Mouse (Mus musculus): ENCODE measurements around the gene Arid1b.

Gene Arid1b

DNA sequence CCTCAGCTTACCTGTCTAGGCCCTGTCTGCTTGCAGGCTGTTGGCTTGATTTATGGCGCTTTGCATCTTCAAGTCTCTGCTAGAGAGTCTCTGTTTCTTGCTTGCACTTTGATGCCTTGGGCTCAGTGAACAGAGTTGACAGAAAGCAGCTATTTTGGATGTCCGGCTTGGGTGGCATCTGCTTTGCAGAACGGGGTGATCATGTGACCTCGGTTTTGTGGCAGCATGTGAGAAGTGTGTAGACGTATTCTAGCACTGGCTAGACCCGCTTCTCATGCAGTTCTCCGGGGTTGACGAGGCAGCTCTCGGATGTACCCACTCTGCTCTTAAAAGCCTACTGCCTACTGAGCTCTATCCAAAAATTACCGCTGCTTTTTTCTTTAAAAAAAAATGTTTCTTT, 22.9 kb downstream of the Arid1b start:
- no peak for DNase-seq (ENCODE audit: low spot score)

DNA sequence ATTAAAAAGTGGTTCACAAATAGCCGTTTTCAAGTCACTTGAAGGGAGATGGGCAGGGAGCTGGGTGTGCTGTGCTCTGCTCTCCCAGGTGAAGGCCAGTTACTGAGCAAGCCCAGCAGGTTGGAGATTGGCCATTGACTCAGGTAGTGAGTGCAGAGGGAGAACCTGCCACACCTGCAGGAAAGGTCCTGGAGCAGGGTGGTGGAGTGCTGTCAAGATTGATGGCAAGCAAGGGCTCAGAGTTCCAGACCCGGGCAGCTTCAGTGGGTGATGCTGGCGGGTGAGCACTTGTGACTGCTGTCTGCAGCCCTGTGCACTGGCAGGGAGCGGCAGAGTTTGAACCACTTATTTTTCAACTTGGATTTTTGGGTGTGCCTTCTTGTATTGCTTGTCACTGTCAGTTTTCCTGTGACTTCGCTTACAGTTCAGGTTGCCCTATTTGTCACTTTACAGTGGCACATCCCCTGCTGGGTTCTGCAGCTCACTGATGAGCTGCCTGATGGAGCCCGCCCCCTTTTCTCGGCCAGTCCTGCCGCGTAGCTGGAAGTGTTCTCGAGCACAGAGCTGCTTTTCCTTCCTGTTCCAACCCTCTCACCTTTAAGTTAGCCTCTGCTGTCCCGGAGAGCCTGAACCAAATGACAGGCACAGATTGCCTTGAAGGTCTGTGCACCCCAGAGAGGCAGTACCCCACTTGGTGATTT, 27.3 kb downstream of the Arid1b start:
- no peak for DNase-seq (ENCODE audit: low spot score)

DNA sequence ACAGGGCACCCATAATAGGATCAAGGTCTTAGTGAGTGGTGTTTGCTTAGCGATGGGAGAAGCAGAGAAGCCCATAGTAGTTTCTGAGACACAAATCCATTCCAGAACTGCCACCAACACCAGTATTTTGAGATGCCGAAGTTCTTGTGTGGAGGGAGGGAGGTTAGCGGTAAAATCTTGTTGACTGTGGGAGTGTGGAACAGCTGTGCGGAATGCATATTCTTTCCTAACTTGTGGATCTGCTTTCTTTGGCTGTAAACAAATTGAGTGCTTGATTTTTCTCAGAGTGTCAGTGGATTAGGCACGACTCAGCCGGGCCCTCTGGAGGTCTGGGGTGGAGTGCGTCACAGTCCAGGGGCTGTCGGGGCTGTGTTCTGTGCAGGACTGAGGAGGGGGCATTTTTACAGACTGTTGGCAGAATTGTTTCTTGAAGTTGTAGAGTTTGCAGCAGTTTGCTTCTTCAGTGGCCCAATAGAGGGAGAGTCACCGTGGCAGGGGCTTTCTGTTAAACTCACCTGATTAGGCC, 27.9 kb downstream of the Arid1b start:
- no peak for DNase-seq (ENCODE audit: low spot score)

DNA sequence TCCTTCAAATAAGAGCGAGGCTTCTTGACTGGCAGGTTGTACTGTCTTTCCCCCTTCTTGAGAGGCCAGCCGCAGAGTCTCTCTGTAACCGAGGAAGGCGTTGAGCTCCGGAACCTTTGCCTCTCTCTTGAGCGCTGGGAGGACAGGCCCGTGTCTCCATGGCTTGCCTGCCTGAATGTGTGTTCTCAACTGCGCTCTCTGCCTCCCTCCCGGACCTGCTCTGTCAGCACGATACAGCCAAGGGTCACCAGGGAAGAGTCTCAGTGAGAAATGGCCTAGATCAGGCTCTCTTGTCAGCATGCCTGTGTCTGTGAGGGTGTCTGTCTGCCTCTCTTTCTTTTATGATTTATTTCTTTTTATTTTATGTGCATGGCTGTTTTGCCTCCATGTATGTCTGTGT, 29.6 kb downstream of the Arid1b start:
- no peak for DNase-seq (ENCODE audit: low spot score)

DNA sequence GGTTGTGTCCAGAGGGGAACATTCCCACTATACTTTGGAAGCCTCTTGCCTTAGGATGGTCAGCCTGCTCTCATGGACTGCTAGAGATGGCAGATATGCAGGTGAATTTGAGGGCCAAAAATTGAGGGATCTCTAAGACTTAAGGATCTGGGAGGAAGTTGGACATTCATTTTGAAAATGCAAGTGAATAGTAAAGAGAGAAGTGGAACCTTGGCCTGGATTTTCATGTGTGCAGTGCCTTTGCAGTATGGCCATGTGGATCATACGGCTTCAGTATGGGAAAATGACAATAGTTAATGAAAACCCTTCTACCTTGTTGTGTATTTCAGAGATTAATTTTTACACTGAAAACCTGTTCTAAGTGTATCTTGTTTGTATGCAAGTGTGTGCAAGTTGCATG, 31.3 kb downstream of the Arid1b start:
- no peak for DNase-seq (ENCODE audit: low spot score)

GRCm38 (mm10) chr17:5026578-5026977, 32.4 kb downstream of the Arid1b start:
- no peak for DNase-seq (ENCODE audit: low spot score)

DNA sequence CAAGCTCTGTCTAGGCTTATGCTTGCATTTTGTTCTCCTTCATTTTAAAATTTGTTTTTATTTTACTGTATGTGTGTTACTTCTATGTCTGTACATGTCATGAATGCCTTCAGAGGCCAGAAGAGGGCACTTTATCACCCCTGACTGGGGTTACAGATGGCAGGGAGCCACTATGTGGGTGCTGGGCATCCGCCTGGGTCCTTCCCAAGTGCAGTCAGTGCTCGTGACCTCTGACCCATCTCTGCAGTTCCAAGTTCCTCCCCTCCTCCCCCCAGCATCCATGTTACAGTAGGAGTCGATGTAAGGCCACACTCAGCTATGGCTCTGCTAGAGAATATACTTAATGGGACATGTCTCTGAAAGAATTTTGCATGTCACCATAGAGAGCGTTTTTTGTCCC, 35.0 kb downstream of the Arid1b start:
- no peak for DNase-seq (ENCODE audit: low spot score)

DNA sequence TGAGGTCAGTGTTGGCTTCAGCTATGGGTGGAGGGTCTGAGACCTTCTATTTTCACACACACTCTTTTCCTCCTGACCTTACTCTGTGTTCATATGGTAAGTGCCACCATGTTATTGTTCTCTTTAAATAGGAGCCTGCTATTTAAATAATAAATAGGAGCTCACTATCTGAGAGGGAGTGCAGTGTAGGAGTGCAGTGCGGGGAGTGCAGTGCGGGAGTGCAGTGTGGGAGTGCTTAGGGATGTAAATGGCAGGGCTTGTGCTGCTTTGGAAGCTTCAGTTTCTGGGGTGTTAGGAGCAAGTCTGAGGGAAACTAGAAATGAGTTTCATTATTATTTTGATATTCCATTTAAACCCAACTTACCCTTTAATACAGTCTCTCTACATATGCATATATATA, 36.2 kb downstream of the Arid1b start:
- no peak for DNase-seq (ENCODE audit: low spot score)

- DNase-seq (ENCODE audit: low spot score), result no peak
Observed at GRCm38 (mm10) chr17:5033346-5033745, 39.2 kb downstream of the Arid1b start.

DNA sequence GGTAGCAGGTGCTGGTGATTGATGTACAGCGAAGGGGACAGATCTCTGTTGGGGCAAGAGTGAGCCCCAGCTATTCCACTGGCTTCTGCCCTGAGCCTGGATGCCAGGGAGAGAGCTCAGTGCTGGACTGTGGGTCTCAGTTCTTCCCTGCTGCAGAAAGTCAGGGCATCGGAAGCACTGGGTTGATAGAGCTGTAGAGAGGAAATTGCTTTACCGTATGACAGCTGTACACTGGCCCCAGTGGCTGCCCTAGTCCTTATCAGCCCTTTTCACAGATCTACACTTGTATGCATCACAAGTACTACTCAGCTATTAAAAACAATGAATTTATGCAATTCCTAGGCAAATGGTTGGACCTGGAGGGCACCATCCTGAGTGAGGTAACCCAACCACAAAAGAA, 40.1 kb downstream of the Arid1b start:
- DNase-seq (ENCODE audit: low spot score), result no peak

DNA sequence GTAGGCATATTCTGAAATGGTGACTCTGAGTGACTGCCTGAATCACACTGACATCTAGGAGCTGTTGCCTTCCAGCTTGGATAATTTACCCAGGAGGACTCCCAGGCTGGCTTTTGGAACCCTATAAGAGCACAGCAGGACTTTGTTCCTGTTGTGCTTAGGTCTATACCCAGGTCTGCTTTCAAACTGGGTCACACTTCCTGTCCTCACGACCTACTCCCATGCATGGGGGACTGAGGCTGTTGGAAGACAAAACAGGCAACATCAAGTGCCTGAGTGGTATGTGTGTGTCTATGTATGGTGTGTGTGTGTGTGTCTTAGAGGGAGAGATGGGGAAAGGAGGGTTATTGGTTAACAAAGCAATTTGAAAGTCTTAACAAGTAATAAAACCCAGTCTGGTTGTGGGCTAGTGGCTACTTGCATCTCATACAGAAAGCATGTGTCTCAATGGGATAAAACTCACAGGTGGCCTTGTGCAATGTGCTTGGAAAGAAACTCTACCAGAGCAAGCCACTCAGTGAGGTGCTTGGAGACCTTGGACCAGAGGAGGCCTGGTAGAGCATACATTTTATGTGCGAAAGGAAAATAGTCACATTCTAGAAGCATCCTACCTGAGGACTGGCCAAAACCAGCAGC, 42.2 kb downstream of the Arid1b start:
- DNase-seq (ENCODE audit: low spot score), result no peak

DNA sequence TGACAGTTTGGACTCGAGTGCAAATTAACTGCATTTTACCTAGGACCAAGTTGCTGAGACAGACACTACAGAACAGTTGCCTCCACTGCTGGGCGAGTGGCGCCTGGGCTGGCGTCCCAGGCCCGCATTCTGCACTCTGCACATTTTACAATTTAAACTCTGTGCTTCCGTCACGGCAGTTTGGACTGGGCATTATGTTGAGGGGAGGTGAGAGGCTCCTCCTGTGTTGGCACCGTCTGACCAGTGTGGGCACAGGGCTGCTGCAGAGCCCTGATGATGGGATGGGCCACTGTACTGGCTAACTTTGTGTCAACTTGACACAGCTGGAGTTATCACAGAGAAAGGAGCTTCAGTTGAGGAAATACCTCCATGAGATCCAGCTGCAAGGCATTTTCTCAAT, 43.1 kb downstream of the Arid1b start:
- no peak for DNase-seq (ENCODE audit: low spot score)

GRCm38 (mm10) chr17:5039826-5040225, 45.7 kb downstream of the Arid1b start:
- DNase-seq (ENCODE audit: low spot score), result no peak

DNA sequence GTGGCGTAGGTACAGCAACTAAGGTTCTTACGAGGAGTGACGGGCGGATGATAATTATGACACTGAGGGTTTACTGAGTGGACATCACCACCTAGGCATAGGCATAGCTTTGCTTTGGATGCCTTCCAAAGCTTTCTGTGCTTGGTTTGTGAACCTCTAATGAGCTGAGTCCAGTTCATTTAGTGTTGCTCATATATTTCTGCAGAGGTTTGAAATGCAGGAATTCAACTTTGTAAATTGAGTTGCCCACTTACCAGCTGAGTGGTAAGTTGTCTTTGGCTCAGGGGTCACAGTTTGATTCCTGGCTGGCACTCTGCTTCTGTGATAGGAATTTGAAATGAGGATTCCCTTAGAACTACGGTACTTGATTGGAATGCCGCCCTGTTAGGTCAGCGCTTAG, 49.7 kb downstream of the Arid1b start:
- DNase-seq (ENCODE audit: low spot score), result no peak

DNA sequence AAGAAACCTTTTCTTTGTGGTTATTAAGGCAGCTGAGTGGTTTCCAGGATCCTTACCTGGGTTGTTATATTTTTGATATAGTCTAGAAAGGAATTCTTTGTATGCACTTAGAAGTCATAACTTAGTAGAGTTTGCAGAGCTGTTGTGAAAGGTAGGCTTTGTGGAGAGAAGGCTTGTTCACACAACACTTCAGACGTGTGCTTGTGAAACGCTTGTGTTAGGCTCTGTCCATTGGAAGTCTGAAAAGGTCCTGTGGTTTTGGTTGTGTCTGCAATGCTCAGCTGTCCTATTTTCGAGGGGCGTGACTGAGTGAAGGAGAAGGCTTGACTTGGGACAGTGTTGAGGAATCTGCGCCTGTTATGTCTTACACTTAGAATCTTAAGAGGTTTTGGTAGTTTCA, 51.5 kb downstream of the Arid1b start:
- DNase-seq (ENCODE audit: low spot score), result no peak

DNA sequence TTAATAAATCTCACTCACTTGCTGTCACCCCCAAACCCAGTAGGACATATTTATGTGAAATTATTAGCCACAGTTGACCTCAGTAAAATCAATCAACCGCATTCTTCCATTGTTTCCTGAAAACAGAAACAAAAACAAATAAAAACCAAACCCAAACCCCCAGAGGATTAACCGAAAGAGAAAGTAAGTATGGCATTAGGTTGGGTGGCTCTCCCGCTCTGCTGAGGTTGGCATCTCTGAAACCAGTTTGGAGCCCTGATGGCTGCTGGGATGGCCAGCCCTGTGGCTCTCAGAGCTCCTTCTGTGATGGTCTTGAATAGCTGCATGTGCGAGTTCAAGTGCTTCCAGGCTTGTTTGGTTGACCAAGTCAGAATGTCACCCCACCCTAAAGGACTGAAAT, 53.2 kb downstream of the Arid1b start:
- no peak for DNase-seq (ENCODE audit: low spot score)

DNA sequence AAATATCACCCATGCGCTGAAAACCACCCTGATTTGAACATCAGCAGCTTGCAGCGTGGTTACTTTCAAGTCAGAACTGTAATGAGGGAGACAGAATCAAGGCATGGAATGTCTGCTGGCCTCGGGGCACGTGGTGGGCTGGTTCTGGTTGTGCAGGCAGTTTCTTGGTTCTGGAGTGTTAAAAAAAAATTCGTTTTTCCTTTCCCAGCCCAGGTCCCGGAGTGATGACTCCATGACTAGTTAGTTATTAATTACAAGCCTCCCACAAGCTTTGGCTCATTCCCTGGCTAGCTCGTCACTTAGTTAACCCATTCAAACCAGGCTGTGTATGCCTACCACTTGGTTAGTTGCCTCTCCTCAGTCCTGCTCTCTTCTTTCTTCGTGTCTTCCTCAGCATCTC, 56.1 kb downstream of the Arid1b start:
- no peak for DNase-seq (ENCODE audit: low spot score)

DNA sequence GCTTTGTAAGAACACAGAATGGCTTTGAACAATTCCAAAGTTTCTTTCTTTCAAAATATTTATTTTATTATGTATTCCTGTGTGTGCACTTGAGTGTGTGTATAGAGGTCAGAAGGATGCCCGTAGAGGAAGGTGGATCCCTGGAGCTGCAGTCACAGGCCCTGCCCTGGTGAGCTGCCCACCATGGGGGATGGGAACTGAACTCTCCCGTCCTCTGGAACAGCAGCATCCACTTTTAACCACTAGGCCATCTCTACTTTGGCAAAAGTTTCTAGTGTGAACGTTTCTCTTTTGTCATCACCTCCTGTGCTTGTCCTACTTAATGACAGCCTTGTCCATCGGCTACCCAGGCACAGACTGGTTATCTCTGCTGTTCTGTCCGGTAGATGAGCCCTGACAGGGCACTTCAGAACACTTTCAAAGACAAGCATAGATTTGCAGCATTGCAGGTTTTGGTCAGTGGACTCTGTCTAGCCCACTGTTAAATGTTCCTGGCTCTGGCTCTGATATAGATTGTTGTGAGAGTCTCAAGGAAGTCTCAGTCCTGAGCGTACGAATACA, 56.9 kb downstream of the Arid1b start:
- no peak for DNase-seq (ENCODE audit: low spot score)

- no peak for DNase-seq (ENCODE audit: low spot score)
Observed at GRCm38 (mm10) chr17:5052091-5052799, 58.1 kb downstream of the Arid1b start.

- DNase-seq (ENCODE audit: low spot score), result no peak
Observed at GRCm38 (mm10) chr17:5052800-5053179, 58.7 kb downstream of the Arid1b start.

DNA sequence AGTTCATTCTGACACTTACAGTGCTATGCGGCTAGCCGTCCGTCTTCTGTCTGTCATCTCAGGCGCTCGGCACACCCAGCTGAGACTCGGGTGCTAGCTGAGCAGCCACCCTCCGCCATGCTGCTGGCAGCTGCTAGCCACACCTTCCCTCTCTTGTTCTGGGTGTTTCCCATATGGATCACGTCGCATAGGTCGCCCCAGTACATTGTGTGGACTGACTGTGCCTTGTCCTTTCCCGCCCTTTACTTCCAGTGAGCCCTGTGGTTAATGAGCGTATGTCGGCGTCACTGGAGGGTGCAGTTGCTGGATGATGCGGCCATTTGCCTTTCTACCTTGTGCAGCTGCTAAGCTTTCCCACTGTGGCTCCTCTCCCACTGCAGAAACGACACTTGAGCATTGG, 59.1 kb downstream of the Arid1b start:
- no peak for DNase-seq (ENCODE audit: low spot score)

GRCm38 (mm10) chr17:5055412-5055811, 61.3 kb downstream of the Arid1b start:
- DNase-seq (ENCODE audit: low spot score), result no peak

GRCm38 (mm10) chr17:5056654-5057053, 62.5 kb downstream of the Arid1b start:
- no peak for DNase-seq (ENCODE audit: low spot score)
